20 mouse cellular contexts compared by ENCODE assay signal in genomic region chr13:23609209-23609608, GRCm38 (mm10). TPM values are rescaled to one million over a fixed set of nuclear protein-coding genes. Genes with fewer than 3 reads are reported as not detected.
DNase-seq lines count a peak whose midpoint lies in the region; ATAC-seq and TF ChIP-seq lines count a peak whose summit lies in the region.
"Had no signal": no experiment of that assay in that cellular context is flagged by ENCODE, and none has a peak within 500 bp of the region (broad histone marks: within the 10 kb centered on the region; RNA-seq: fewer than 3 reads in every experiment).

No protein-coding gene starts in this region.

- peak; percentile 73 for ATAC-seq in liver, embryonic 11.5 days (replicated peaks; ENCODE audit: low FRiP score)
- no peak for ATAC-seq in forebrain, embryonic 14.5 days
- ATAC-seq: forebrain, embryonic 16.5 days had no signal

- no peaks in the 10 kb centered on the region for H3K79me3 ChIP-seq in C2C12 (ENCODE audit: low read depth)

- H3K27ac ChIP-seq in liver, embryonic 11.5 days (ENCODE audit: low read depth, low read length), result no peak overlapping the region
- no peak overlapping the region for H3K27ac ChIP-seq in forebrain, embryonic 14.5 days (ENCODE audit: low read depth, low read length)
- H3K27ac ChIP-seq: gastrocnemius, adult 2 months; heart, embryonic 15.5 days; hindbrain, embryonic 10.5 days; midbrain, embryonic 12.5 days; neural tube, embryonic 15.5 days had no signal

- peak; percentile 36 for DNase-seq in MN1 (ENCODE audit: low spot score)
- DNase-seq in liver, embryonic 11.5 days (ENCODE audit: low spot score), result no peak
- no peak for DNase-seq in heart, adult 9 months (ENCODE audit: low spot score in 2 of 2)
- DNase-seq in thymus, adult 18-20 months, result no peak
- no peak for DNase-seq in forebrain, embryonic 14.5 days (ENCODE audit: low spot score)
- DNase-seq: cerebellum, postnatal 10 days; gastrocnemius, adult 2 months; kidney, adult 8-10 months; kidney, postnatal 36 days; right cerebral cortex, postnatal 4 days; thymus, adult 2 months had no signal

- H3K4me2 ChIP-seq in liver, embryonic 11.5 days, result no peak overlapping the region
- no peak overlapping the region for H3K4me2 ChIP-seq in forebrain, embryonic 14.5 days (ENCODE audit: low read length)
- H3K4me2 ChIP-seq: heart, embryonic 15.5 days; midbrain, embryonic 12.5 days; neural tube, embryonic 15.5 days had no signal

- 49% methylated on average over 4 of the region's 4 CpGs for WGBS in liver, embryonic 11.5 days
- 88% methylated on average over 4 of the region's 4 CpGs for WGBS in forebrain, embryonic 14.5 days

- no peak overlapping the region for H3K9ac ChIP-seq in liver, embryonic 11.5 days (ENCODE audit: low read depth, low read length)
- no peak overlapping the region for H3K9ac ChIP-seq in forebrain, embryonic 14.5 days (ENCODE audit: low read length)
- H3K9ac ChIP-seq: heart, embryonic 15.5 days; midbrain, embryonic 12.5 days; neural tube, embryonic 15.5 days had no signal

- TF ChIP-seq CTCF in C2C12 (IDR thresholded peaks at IDR 0.05; ENCODE audit: control insufficient read depth, insufficient read depth, insufficient read length), result no peak

- H3K36me3 ChIP-seq in C2C12 (ENCODE audit: control insufficient read depth, insufficient read depth), result no peaks in the 10 kb centered on the region
- H3K36me3 ChIP-seq in liver, embryonic 11.5 days (ENCODE audit: control insufficient read depth, insufficient read depth, low read length), result 0 out of 2 replicates have a peak, but pooled peaks cover 3% of the 10 kb centered on the region
- H3K36me3 ChIP-seq in megakaryocyte, embryonic 14.5 days (replicated peaks; ENCODE audit: low read length), result peaks cover 5% of the 10 kb centered on the region
- no peaks in the 10 kb centered on the region for H3K36me3 ChIP-seq in forebrain, embryonic 14.5 days (ENCODE audit: control insufficient read depth, insufficient read depth, low read length)
- H3K36me3 ChIP-seq: heart, embryonic 15.5 days; hindbrain, embryonic 10.5 days; midbrain, embryonic 12.5 days; neural tube, embryonic 15.5 days had no signal

- peaks cover 8% of the 10 kb centered on the region; the same call in 1 of the 2 replicates for H3K4me1 ChIP-seq in liver, embryonic 11.5 days (replicated peaks; ENCODE audit: control insufficient read depth, insufficient read depth, low read length)
- peaks cover 36% of the 10 kb centered on the region for H3K4me1 ChIP-seq in megakaryocyte, embryonic 14.5 days
- no peaks in the 10 kb centered on the region for H3K4me1 ChIP-seq in forebrain, embryonic 14.5 days (ENCODE audit: control insufficient read depth, insufficient read depth, low read length)
- H3K4me1 ChIP-seq: heart, embryonic 15.5 days; hindbrain, embryonic 10.5 days; midbrain, embryonic 12.5 days; neural tube, embryonic 15.5 days had no signal

- H3K9me3 ChIP-seq in liver, embryonic 11.5 days (ENCODE audit: control insufficient read depth, low read length), result no peaks in the 10 kb centered on the region
- no peaks in the 10 kb centered on the region for H3K9me3 ChIP-seq in megakaryocyte, embryonic 14.5 days
- no peaks in the 10 kb centered on the region for H3K9me3 ChIP-seq in forebrain, embryonic 14.5 days (replicated peaks; ENCODE audit: control insufficient read depth, low read length)
- H3K9me3 ChIP-seq: heart, embryonic 15.5 days; hindbrain, embryonic 10.5 days; midbrain, embryonic 12.5 days; neural tube, embryonic 15.5 days had no signal

- H3K4me3 ChIP-seq in C2C12 (ENCODE audit: insufficient read depth, poor library complexity, severe bottlenecking), result no peak overlapping the region
- H3K4me3 ChIP-seq in liver, embryonic 11.5 days (ENCODE audit: low read depth, low read length), result no peak overlapping the region
- peak overlapping the region; percentile 62 for H3K4me3 ChIP-seq in megakaryocyte, embryonic 14.5 days (replicated peaks)
- H3K4me3 ChIP-seq in forebrain, embryonic 14.5 days (ENCODE audit: low read depth, low read length), result no peak overlapping the region
- H3K4me3 ChIP-seq: gastrocnemius, adult 2 months; heart, embryonic 15.5 days; hindbrain, embryonic 10.5 days; midbrain, embryonic 12.5 days; myocyte; neural tube, embryonic 15.5 days had no signal

- no peaks in the 10 kb centered on the region for H3K27me3 ChIP-seq in C2C12 (ENCODE audit: control insufficient read depth, insufficient read depth, insufficient read length)
- H3K27me3 ChIP-seq in liver, embryonic 11.5 days (replicated peaks; ENCODE audit: control insufficient read depth, insufficient read depth, low read length), result no peaks in the 10 kb centered on the region
- H3K27me3 ChIP-seq in megakaryocyte, embryonic 14.5 days (replicated peaks), result no peaks in the 10 kb centered on the region
- no peaks in the 10 kb centered on the region for H3K27me3 ChIP-seq in forebrain, embryonic 14.5 days (replicated peaks; ENCODE audit: control insufficient read depth, insufficient read depth, low read length)
- H3K27me3 ChIP-seq: heart, embryonic 15.5 days; midbrain, embryonic 12.5 days; neural tube, embryonic 15.5 days had no signal

- no peak overlapping the region for H3ac ChIP-seq in C2C12 (ENCODE audit: control insufficient read depth, insufficient read length, low read depth)

- no peaks in the 10 kb centered on the region for H3K79me2 ChIP-seq in C2C12 (ENCODE audit: control insufficient read depth, insufficient read depth)

TF ChIP-seq in C2C12, 6 proteins besides CTCF, POLR2A, EP300 and RAD21:
- TF ChIP-seq MAX (IDR thresholded peaks at IDR 0.05), result no peak
- TF ChIP-seq FOSL1 (IDR thresholded peaks at IDR 0.05; ENCODE audit: insufficient read depth, low read length, poor library complexity, severe bottlenecking), result peak; percentile 31

RNA-seq across cellular contexts. Expression of gene Hist1h2be, which starts 11.7 kb away (rescaled TPM):
- polyA plus RNA-seq in C2C12 (2012; fragmentation: generic; extraction: Trizol), result 0.98 TPM
- 4.4 TPM in 2 replicates for polyA plus RNA-seq in liver, embryonic 11.5 days (2014; fragmentation: Nextera tagmentation; extraction: Ambion mirVana)
- polyA plus RNA-seq in megakaryocyte, embryonic 14.5 days (2012; ENCODE audit: insufficient read depth, low replicate concordance), result 1.1 and 1.9 TPM in 2 replicates
- polyA plus RNA-seq in forebrain, embryonic 14.5 days (2014; fragmentation: Nextera tagmentation; extraction: Ambion mirVana), result 1.2 and 1.8 TPM in 2 replicates

RNA-seq across cellular contexts. Expression of gene Hist1h1e, which starts 13.1 kb away (rescaled TPM):
- 1.2 TPM for polyA plus RNA-seq in C2C12 (2012; fragmentation: generic; extraction: Trizol)
- 17.5 and 21.2 TPM in 2 replicates for polyA plus RNA-seq in liver, embryonic 11.5 days (2014; fragmentation: Nextera tagmentation; extraction: Ambion mirVana)
- polyA plus RNA-seq in megakaryocyte, embryonic 14.5 days (2012; ENCODE audit: insufficient read depth, low replicate concordance), result 4.7 and 22.2 TPM in 2 replicates
- polyA plus RNA-seq in forebrain, embryonic 14.5 days (2014; fragmentation: Nextera tagmentation; extraction: Ambion mirVana), result 12.2 and 17.8 TPM in 2 replicates

RNA-seq across cellular contexts. Expression of gene Hist1h4d, which starts 27.8 kb away (rescaled TPM):
- polyA plus RNA-seq in C2C12 (2012; fragmentation: generic; extraction: Trizol), result 2.8 TPM
- 92.8 and 99.3 TPM in 2 replicates for polyA plus RNA-seq in liver, embryonic 11.5 days (2014; fragmentation: Nextera tagmentation; extraction: Ambion mirVana)
- polyA plus RNA-seq in megakaryocyte, embryonic 14.5 days (2012; ENCODE audit: insufficient read depth, low replicate concordance), result 16.4 and 20.4 TPM in 2 replicates
- polyA plus RNA-seq in forebrain, embryonic 14.5 days (2014; fragmentation: Nextera tagmentation; extraction: Ambion mirVana), result 61.0 and 106 TPM in 2 replicates

RNA-seq across cellular contexts. Expression of gene Hist1h3d, which starts 33.6 kb away (rescaled TPM):
- polyA plus RNA-seq in C2C12 (2012; fragmentation: generic; extraction: Trizol), result 1.9 TPM
- 7.7 and 8.5 TPM in 2 replicates for polyA plus RNA-seq in liver, embryonic 11.5 days (2014; fragmentation: Nextera tagmentation; extraction: Ambion mirVana)
- polyA plus RNA-seq in megakaryocyte, embryonic 14.5 days (2012; ENCODE audit: insufficient read depth, low replicate concordance), result 4.6 and 5.9 TPM in 2 replicates
- polyA plus RNA-seq in forebrain, embryonic 14.5 days (2014; fragmentation: Nextera tagmentation; extraction: Ambion mirVana), result 5.8 and 5.9 TPM in 2 replicates

RNA-seq across cellular contexts. Expression of gene Hist1h2ad, which starts 35.0 kb away (rescaled TPM):
- 0.73 TPM for polyA plus RNA-seq in C2C12 (2012; fragmentation: generic; extraction: Trizol)
- polyA plus RNA-seq in liver, embryonic 11.5 days (2014; fragmentation: Nextera tagmentation; extraction: Ambion mirVana), result 0.84 and 0.92 TPM in 2 replicates
- 9.6 TPM in 1 of 2 replicates, not detected in the other for polyA plus RNA-seq in megakaryocyte, embryonic 14.5 days (2012; ENCODE audit: insufficient read depth, low replicate concordance)
- polyA plus RNA-seq in forebrain, embryonic 14.5 days (2014; fragmentation: Nextera tagmentation; extraction: Ambion mirVana), result 2.2 and 3.2 TPM in 2 replicates
- polyA plus RNA-seq: liver, adult 2 months; neural tube, embryonic 15.5 days had no signal
